Mouse (Mus musculus): Measurements from ENCODE around the gene Gramd4. TPM values are rescaled to one million over a fixed set of nuclear protein-coding genes. Genes with fewer than 3 reads are reported as not detected.

The Gramd4 gene
- total and polyA plus RNA-seq, 2 experiments from 2014 or later: 22.5 to 47.6 TPM

DNA sequence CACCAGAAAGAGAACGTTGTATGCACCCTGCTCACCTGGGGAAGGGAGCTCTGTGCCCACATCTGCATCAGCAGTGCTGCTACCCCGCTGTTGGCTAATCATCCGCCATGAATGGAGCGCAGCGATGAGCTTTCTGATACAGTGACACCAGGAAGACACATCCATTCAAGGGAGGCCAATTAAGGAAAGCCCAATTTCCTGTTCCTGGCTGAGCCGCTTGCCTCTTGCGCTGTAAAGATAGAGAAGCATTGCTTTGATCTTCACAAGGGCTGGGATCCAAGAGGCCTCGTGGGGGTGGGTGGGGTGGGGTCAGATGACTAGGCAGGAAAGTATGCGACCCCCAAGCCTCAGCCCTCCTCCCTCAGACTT, 55.8 kb downstream of the Gramd4 start:
- ATAC-seq (ENCODE audit: low FRiP score): peak; percentile 20; the same call in 1 of the 2 replicates
- Histone ChIP-seq H3K36me3 (ENCODE audit: insufficient read depth, low read length) (no peaks in the 10 kb centered on the region), H3K27ac (ENCODE audit: low read depth, low read length) (peak overlapping the region; percentile 86), H3K9me3 (ENCODE audit: low read length) (no peaks in the 10 kb centered on the region), H3K9ac (replicated peaks; ENCODE audit: low read length, poor library complexity, severe bottlenecking) (no peak overlapping the region), H3K4me1 (ENCODE audit: insufficient read depth, low read length) (peaks cover 13% of the 10 kb centered on the region; the same call in 1 of the 2 replicates), H3K4me3 (ENCODE audit: low read depth, low read length) (no peak overlapping the region), H3K4me2 (ENCODE audit: low read depth, low read length, poor library complexity, severe bottlenecking) (0 out of 2 replicates have a peak overlapping the region, but pooled peaks have one; percentile 3), H3K27me3 (ENCODE audit: insufficient read depth, low read length) (no peaks in the 10 kb centered on the region)
- 9% methylated on average over 9 of the region's 9 CpGs for WGBS
- peak; percentile 58 for DNase-seq (ENCODE audit: low spot score)
- no peak for TF ChIP-seq CTCF (IDR thresholded peaks at IDR 0.05)

DNA sequence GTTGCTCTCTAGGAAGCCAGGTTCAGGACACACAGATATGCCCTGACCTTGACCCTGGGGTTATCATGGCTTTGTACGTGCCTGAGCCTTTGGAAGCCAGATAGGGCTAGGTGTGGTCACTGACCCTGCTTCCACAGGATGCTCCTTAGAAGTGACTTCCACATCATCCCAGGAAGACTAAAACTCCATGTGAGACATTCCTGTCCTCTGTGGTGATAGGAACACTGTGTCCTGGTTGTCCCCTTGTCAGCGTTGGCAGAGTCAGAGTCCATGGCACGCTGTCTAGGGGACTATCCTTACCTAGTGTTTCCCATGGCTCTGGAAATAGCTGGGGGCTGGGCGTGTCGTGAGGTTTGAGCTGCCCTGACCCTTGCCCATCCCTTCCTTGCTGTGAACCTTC, 58.9 kb downstream of the Gramd4 start:
- no peaks in the 10 kb centered on the region for H3K9me3 ChIP-seq (ENCODE audit: low read length)
- H3K4me1 ChIP-seq (ENCODE audit: insufficient read depth, low read length): peaks cover 11% of the 10 kb centered on the region; the same call in 1 of the 2 replicates
- no peak for TF ChIP-seq CTCF (IDR thresholded peaks at IDR 0.05)
- no peak overlapping the region for H3K4me3 ChIP-seq (ENCODE audit: low read depth, low read length)
- no peak overlapping the region for H3K4me2 ChIP-seq (ENCODE audit: low read depth, low read length, poor library complexity, severe bottlenecking)
- peaks cover 17% of the 10 kb centered on the region for H3K36me3 ChIP-seq (ENCODE audit: insufficient read depth, low read length)
- ATAC-seq (ENCODE audit: low FRiP score): no peak
- H3K9ac ChIP-seq (replicated peaks; ENCODE audit: low read length, poor library complexity, severe bottlenecking): 0 out of 2 replicates have a peak overlapping the region, but pooled peaks have one; percentile 8
- 64% methylated on average over 5 of the region's 5 CpGs for WGBS
- no peaks in the 10 kb centered on the region for H3K27me3 ChIP-seq (ENCODE audit: insufficient read depth, low read length)
- DNase-seq (ENCODE audit: low spot score): no peak
- H3K27ac ChIP-seq (ENCODE audit: low read depth, low read length): no peak overlapping the region

DNA sequence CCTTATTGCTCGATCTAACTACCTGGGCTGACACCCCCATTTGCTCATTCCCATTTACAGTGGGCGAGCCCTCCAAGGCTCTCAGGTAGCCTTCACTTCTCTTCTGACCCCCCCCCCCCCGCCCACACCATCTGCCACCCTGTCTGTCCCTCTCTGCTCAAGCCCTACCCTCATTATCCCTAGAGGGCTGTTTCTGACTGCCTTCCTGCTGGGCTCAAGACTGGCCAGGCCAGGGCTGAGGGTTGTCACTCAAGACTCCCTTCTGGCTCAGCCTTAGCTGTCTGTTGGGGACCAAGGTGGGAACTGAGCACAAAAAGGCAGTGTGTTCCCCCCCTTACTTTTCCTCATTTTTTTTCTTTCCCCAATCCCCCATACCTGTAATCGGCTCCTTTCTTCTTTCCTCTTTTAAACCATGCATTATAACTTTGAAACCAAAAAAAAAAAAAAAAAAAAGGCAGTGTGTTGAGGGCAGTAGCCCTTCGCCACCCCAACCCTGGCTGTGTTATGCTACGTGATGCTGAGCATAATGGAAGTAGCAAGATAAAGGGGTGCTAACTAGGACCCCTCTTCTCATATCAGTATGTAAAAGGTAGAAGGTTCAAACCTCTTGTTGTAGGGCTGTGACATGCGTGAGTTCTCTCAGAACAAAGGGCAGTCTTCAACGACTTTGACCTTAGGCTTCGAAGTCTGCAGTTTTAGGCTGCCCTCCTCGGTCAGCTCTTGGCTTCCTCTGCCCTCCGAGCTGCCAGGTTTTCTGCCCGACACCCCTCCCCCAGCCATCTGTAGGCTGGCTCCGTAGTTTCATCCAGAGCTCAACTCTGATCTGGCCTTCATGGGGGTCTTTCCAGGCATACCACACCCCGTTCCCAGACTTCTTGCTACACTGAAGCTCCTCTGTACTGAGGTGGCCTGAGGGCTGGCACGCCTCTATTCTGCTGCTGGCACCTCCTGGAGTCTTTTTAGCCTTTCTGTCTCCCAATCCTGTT, 59.9 kb downstream of the Gramd4 start:
- peaks cover 9% of the 10 kb centered on the region; the same call in 1 of the 2 replicates for H3K4me1 ChIP-seq (ENCODE audit: insufficient read depth, low read length)
- H3K36me3 ChIP-seq (ENCODE audit: insufficient read depth, low read length): peaks cover 21% of the 10 kb centered on the region
- H3K4me2 ChIP-seq (ENCODE audit: low read depth, low read length, poor library complexity, severe bottlenecking): no peak overlapping the region
- no peak overlapping the region for H3K4me3 ChIP-seq (ENCODE audit: low read depth, low read length)
- WGBS: 66% methylated on average over 14 of the region's 15 CpGs
- H3K9me3 ChIP-seq (ENCODE audit: low read length): no peaks in the 10 kb centered on the region
- no peak overlapping the region for H3K9ac ChIP-seq (replicated peaks; ENCODE audit: low read length, poor library complexity, severe bottlenecking)
- TF ChIP-seq CTCF (IDR thresholded peaks at IDR 0.05): no peak
- DNase-seq (ENCODE audit: low spot score) (peak; percentile 64), ATAC-seq (ENCODE audit: low FRiP score) (no peak)
- no peak overlapping the region; the same call in 1 of the 2 replicates for H3K27ac ChIP-seq (ENCODE audit: low read depth, low read length)
- no peaks in the 10 kb centered on the region for H3K27me3 ChIP-seq (ENCODE audit: insufficient read depth, low read length)

DNA sequence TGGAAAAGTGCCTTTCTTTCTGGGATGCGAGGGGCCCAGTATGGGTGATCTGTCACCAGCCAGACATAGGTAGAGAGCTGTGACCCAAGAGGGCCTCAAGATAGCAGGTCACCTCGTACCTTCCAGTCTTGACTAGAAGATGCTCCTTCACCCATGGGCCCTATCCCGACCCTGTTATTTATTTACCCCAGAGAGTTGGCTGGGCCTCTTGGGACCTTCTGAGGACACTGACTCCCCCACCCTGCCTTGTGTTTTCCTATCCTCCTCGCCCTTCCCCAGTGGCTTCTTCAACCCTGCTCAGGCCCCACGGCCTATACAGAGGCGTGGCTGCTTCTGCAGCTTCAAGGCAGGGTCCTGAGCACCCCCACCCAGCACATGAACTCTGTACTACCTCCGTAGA, 61.7 kb downstream of the Gramd4 start:
- DNase-seq (ENCODE audit: low spot score) (no peak), ATAC-seq (ENCODE audit: low FRiP score) (no peak)
- 92% methylated on average over 7 of the region's 7 CpGs for WGBS
- TF ChIP-seq CTCF (IDR thresholded peaks at IDR 0.05): no peak
- Histone ChIP-seq H3K27me3 (ENCODE audit: insufficient read depth, low read length) (no peaks in the 10 kb centered on the region), H3K4me1 (ENCODE audit: insufficient read depth, low read length) (no peaks in the 10 kb centered on the region), H3K27ac (ENCODE audit: low read depth, low read length) (no peak overlapping the region), H3K4me3 (ENCODE audit: low read depth, low read length) (no peak overlapping the region), H3K9ac (replicated peaks; ENCODE audit: low read length, poor library complexity, severe bottlenecking) (no peak overlapping the region), H3K4me2 (ENCODE audit: low read depth, low read length, poor library complexity, severe bottlenecking) (no peak overlapping the region), H3K36me3 (ENCODE audit: insufficient read depth, low read length) (peaks cover 28% of the 10 kb centered on the region), H3K9me3 (ENCODE audit: low read length) (no peaks in the 10 kb centered on the region)

DNA sequence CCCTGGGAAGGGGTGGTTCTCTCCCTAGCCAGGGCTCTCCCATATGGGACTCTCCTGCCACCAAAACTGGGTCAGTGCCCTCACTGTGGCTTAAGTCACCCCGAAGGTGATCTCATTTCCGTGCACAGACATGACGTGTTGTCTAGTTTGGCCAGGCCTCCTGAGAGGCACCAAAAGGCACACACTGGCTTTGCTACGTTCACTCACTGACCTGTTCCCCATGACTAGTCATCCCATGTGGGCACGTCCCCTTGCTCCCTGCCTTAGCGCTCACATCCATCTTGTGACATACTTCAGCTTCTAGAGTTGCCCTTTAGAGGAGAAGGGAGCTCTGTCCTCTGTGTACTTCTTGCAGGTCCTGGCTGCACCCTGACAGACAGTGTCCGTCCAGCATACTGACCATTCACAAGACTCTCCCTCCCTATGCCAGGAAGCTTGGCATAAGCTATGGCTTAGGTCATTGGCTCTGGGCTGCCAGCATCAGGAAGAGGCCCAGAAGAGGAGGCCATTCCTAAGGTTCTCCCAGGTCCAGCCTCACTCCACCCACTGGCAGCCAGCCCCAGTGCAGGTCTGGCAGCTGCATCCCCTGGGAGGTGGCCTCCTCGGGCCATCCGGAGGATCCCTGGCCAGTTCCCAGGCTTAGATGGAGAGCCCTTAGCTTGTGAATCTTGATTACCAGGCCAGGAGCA, 64.9 kb downstream of the Gramd4 start:
- Histone ChIP-seq H3K4me3 (ENCODE audit: low read depth, low read length) (no peak overlapping the region), H3K9me3 (ENCODE audit: low read length) (no peaks in the 10 kb centered on the region), H3K4me2 (ENCODE audit: low read depth, low read length, poor library complexity, severe bottlenecking) (no peak overlapping the region), H3K9ac (replicated peaks; ENCODE audit: low read length, poor library complexity, severe bottlenecking) (no peak overlapping the region), H3K27me3 (ENCODE audit: insufficient read depth, low read length) (no peaks in the 10 kb centered on the region), H3K27ac (ENCODE audit: low read depth, low read length) (no peak overlapping the region), H3K36me3 (ENCODE audit: insufficient read depth, low read length) (peaks cover 45% of the 10 kb centered on the region), H3K4me1 (ENCODE audit: insufficient read depth, low read length) (no peaks in the 10 kb centered on the region)
- 86% methylated on average over 9 of the region's 9 CpGs for WGBS
- ATAC-seq (ENCODE audit: low FRiP score) (no peak), DNase-seq (ENCODE audit: low spot score) (peak; percentile 44)
- no peak for TF ChIP-seq CTCF (IDR thresholded peaks at IDR 0.05)

All from midbrain, postnatal 0 days (tissue).